Mouse (Mus musculus) embryonic fibroblast, embryonic 13.5 days (primary cell): ENCODE results near the gene Farsa. TPM values are rescaled to one million over a fixed set of nuclear protein-coding genes. Genes with fewer than 3 reads are reported as not detected.
"Not testable (repeated sequence)": the region's sequence is repeated elsewhere in the genome, so short reads cannot be mapped to it uniquely, and the experiment has no call there.

ENCODE experiments used
- H3K27ac ChIP-seq: 2 replicates; pipeline ENCODE4 v1.5.1; 2012; ENCODE audit warnings: low read length, control low read depth, inconsistent platforms; ENCODE audit not compliant: insufficient read depth
- H3K4me1 ChIP-seq: 2 replicates; pipeline ENCODE4 v1.6.1; 2011; ENCODE audit warnings: low read length; ENCODE audit not compliant: control insufficient read depth, insufficient read depth
- H3K4me3 ChIP-seq: 2 replicates; pipeline ENCODE4 v1.5.1; 2011; ENCODE audit warnings: mild to moderate bottlenecking, control low read depth, low read length; ENCODE audit not compliant: insufficient read depth
- CTCF ChIP-seq: IDR thresholded peaks from 2 replicates; pipeline ENCODE4 v1.5.1; 2011; ENCODE audit warnings: mild to moderate bottlenecking, control low read depth, low read length, moderate library complexity, borderline replicate concordance; ENCODE audit not compliant: insufficient read depth
- POLR2A ChIP-seq: IDR thresholded peaks from 2 replicates; pipeline ENCODE4 v1.6.1; 2011; ENCODE audit warnings: low read depth, mild to moderate bottlenecking, control low read depth, low read length, moderate library complexity
- polyA plus RNA-seq: library from polyadenylated mRNA; stranded (reverse); fragments of >200 nt; gene quantifications from 2 replicates; pipeline ENCODE4 v1.2.4, GENCODE M21; 2011; ENCODE audit warnings: low read depth; ENCODE audit not compliant: missing spikeins, insufficient read length

The Farsa gene
- polyA plus RNA-seq, 1 experiment, result 43.5 TPM

DNA sequence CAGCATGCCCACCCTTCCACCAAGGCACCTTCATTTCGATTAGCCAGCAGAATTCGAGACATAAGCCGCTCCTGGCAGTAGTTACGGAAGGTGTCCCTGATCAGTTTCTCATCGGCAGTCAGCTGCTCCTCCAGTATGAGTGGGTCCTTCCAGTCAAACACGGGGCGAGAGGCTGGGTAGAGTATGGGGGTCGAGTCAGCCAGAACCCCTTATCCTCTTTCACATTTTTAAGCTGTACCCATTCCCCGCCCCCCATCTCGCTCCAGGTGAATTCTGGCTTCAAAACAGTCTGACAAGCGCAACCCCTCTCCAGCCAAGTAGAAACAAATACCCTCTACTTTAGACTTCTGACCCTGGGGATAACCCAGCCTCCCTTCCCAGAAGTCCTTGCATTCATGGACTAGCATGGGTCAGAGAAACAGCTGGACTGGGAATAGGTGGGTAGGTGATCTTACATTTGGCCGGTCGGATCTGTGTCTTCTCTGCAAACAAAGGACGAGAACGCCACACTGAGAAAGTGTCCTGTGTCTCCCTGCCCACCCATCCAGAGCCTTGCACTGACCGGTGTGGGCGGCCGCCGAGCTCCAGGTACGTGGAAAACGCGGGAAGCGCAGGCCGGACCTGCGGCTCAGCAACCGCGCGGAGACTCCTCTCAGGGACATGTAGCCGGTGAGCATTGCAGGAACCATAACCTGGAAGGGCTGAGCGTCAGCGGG lies 36.4 kb downstream of the Farsa start:
- no peak overlapping the region for H3K27ac ChIP-seq
- TF ChIP-seq POLR2A, result no peak
- TF ChIP-seq CTCF, result no peak

DNA sequence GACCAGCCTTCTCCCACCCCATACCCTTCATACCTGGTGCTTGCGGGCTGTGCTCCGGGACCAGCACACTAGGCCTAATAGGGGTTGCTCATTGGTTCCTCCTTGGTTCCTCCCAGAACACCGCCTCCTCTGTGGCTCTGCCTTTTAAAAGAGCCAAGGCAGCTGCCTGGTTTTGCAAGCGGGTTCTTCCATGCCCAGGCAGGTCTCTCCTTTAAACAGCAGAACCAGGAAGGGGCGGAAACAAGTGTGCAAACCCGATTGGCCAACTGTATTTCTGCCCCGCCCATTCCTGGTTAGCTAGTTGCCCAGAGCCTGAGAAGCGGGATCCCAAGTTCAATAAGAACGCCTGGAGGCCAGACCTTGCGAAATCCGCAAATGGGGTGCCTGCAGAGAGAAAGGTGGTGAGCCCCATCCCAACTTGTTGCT lies 36.9 kb downstream of the Farsa start, which contains the start of gene Gcdh:
Gene Gcdh (minus strand): TSS at position 213 of the 426 bp plus-strand sequence.
- Histone ChIP-seq H3K4me3 (peak within 1 kb of the TSS; percentile 73), H3K4me1 (no peaks in the 10 kb centered on the region), H3K27ac (no peak within 1 kb of the TSS)
- TF ChIP-seq CTCF, result no peak
- TF ChIP-seq POLR2A, result peak; percentile 68

More for the DNA sequence above, 36.4 kb downstream of the Farsa start:
- Histone ChIP-seq H3K4me1 (no peaks in the 10 kb centered on the region), H3K4me3 (peak overlapping the region; percentile 73)

DNA sequence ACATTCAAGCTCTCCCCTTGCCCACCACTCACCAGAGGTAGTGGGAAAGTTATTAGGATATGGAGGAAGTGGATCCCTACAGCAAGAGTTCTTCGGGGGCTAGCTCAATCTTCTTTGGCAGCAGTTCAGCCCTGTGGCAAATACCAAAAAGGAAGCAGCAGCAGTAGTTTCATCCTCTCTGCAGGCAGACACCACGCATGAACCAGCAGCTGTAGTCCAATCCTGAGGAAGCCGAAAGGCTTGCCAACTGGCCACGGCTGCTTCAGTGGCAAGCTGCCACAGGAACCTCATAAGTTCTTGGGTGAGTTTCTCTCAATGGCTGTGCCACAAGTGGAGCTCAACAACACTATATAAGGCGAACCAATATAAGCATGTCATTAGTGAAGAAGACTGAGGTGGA lies 39.2 kb downstream of the Farsa start:
- Histone ChIP-seq H3K4me3 (no peak overlapping the region), H3K4me1 (no peaks in the 10 kb centered on the region), H3K27ac (no peak overlapping the region)
- no peak for TF ChIP-seq POLR2A
- no peak for TF ChIP-seq CTCF

GRCm38 (mm10) chr8:84901071-84901470 lies 44.3 kb downstream of the Farsa start:
- Histone ChIP-seq H3K4me3 (no peak overlapping the region), H3K4me1 (peaks cover 2% of the 10 kb centered on the region), H3K27ac (no peak overlapping the region)
- TF ChIP-seq POLR2A (no peak), CTCF (no peak)

GRCm38 (mm10) chr8:84901752-84902151 lies 45.0 kb downstream of the Farsa start, which contains the start of gene Klf1:
TSS of gene Klf1 (plus strand) at chr8:84901928.
- H3K4me1 ChIP-seq, result peaks cover 2% of the 10 kb centered on the region
- no peak within 1 kb of the TSS for H3K27ac ChIP-seq
- H3K4me3 ChIP-seq, result peak within 1 kb of the TSS; percentile 67
- TF ChIP-seq CTCF, result no peak
- TF ChIP-seq POLR2A, result no peak

GRCm38 (mm10) chr8:84902367-84902919 lies 45.7 kb downstream of the Farsa start:
- no peak overlapping the region for H3K27ac ChIP-seq
- H3K4me1 ChIP-seq, result peaks cover 2% of the 10 kb centered on the region
- TF ChIP-seq CTCF (no peak), POLR2A (no peak)
- peak overlapping the region; percentile 67 for H3K4me3 ChIP-seq

DNA sequence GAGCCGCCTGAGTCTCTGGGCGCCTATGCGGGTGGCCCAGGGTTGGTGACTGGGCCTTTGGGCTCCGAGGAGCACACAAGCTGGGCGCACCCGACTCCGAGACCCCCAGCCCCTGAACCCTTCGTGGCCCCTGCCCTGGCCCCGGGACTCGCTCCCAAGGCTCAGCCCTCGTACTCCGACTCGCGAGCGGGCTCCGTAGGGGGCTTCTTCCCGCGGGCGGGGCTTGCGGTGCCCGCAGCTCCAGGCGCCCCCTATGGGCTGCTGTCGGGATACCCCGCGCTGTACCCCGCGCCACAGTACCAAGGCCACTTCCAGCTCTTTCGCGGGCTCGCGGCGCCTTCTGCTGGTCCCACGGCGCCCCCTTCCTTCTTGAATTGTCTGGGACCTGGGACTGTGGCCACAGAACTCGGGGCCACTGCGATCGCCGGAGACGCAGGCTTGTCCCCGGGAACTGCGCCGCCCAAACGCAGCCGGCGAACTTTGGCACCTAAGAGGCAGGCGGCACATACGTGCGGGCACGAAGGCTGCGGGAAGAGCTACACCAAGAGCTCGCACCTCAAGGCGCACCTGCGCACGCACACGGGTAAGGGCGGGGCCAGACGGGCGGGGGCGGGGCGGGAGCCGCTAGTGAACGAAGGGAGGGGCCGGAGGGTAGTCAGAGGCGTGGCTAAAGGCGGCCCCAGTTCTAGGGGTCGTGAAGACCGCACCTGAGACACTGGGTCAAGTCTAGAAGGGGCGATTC lies 46.3 kb downstream of the Farsa start:
- H3K4me1 ChIP-seq, result peaks cover 2% of the 10 kb centered on the region
- peak; percentile 70 for TF ChIP-seq CTCF
- TF ChIP-seq POLR2A, result peak; percentile 34; the same call in 1 of the 2 replicates
- H3K4me3 ChIP-seq, result peak overlapping the region; percentile 67
- no peak overlapping the region for H3K27ac ChIP-seq

DNA sequence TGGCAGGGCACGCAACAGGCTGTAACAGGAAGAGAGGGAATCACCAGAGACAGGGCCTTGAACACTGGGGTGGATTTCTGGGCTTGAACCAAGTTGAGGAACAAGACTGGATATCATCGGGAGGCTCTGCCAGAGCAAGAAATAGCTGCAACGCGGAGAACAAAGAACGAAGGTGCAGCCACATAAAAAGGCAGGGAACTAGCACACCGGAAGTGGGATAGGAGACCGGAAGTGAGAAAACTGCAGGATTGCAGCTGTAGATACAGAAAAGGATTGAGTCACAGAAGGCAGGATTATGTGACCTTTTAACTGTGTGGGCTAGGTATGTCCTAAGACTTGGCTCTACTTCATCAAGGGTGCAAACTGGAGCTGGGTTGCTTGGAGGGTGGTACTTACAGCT lies 47.6 kb downstream of the Farsa start:
- no peak overlapping the region for H3K27ac ChIP-seq
- H3K4me1 ChIP-seq, result peaks cover 2% of the 10 kb centered on the region
- TF ChIP-seq CTCF (no peak), POLR2A (no peak)
- H3K4me3 ChIP-seq, result no peak overlapping the region

- Histone ChIP-seq H3K27ac (no peak overlapping the region), H3K4me1 (peaks cover 2% of the 10 kb centered on the region), H3K4me3 (no peak overlapping the region)
- TF ChIP-seq POLR2A (no peak), CTCF (no peak)
Observed at GRCm38 (mm10) chr8:84907037-84907436, 50.2 kb downstream of the Farsa start.

DNA sequence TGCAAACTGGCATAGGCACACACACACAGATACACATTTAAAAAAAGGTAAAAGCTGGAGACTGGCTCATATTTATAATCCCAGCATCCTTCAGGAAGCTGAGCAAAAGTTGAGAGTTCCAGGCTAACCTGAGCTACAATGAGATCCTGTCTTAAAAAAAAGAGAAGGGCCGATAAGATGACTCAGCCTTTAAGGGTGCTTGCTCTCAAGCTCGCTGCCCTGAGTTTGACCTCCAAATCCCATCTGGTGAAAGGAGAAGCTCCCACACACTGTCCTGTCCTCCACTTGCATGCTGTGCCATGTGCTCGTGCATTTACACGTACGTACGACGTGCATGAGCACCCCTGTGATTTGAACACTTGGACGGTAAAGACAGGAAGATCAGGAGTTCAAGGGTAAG lies 50.7 kb downstream of the Farsa start:
- Histone ChIP-seq H3K4me1 (peaks cover 2% of the 10 kb centered on the region; the same call in 1 of the 2 replicates), H3K27ac (no peak overlapping the region), H3K4me3 (no peak overlapping the region)
- no peak for TF ChIP-seq CTCF
- TF ChIP-seq POLR2A, result no peak

DNA sequence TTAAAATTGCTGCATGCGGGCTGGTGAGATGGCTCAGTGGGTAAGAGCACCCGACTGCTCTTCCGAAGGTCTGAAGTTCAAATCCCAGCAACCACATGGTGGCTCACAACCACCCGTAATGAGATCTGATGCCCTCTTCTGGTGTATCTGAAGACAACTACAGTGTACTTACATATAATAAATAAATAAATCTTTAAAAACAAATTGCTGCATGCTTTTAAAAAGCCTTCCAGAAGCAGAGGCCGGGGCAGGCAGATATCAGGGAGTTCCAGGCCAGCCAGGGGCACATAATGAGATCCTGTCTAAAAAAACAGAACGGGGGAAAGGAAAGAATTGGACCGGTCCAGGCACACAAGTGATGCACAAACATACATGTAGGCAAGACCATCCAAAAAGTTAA lies 51.2 kb downstream of the Farsa start:
- peak overlapping the region; percentile 23; the same call in 1 of the 2 replicates for H3K4me3 ChIP-seq
- H3K4me1 ChIP-seq, H3K27ac ChIP-seq: not testable (repeated sequence)
